Mouse (Mus musculus): ENCODE results near the gene Foxe3. TPM values are rescaled to one million over a fixed set of nuclear protein-coding genes. Genes with fewer than 3 reads are reported as not detected.

Gene Foxe3
- total and polyA plus RNA-seq, 3 experiments: not detected

- H3K27ac ChIP-seq (ENCODE audit: insufficient read depth, low read depth): no peak overlapping the region
- H3K36me3 ChIP-seq (replicated peaks in 1 of 2; ENCODE audit: control insufficient read depth in 1 of 2, insufficient read depth in 1 of 2, low read length in 1 of 2): no peaks in the 10 kb centered on the region
- H3K4me1 ChIP-seq (ENCODE audit: control insufficient read depth in 1 of 2, insufficient read depth in 2 of 2): peaks cover 8 to 13% of the 10 kb centered on the region in 2 experiments
- H3K4me2 ChIP-seq (ENCODE audit: insufficient read depth, low read depth, poor library complexity, severe bottlenecking): no peak overlapping the region
- in situ Hi-C loops (cut with MboI; ENCODE audit: low pct_ligation_motif_present, low pct_unique_long_range_greater_than_20kb, low sequenced_read_pairs): no loop called here
- H3K27me3 ChIP-seq (replicated peaks): peaks cover 9% of the 10 kb centered on the region
- H3K4me3 ChIP-seq (replicated peaks in 1 of 3; ENCODE audit: low read depth in 2 of 3, low read length in 2 of 3, poor library complexity in 1 of 3): no peak overlapping the region
- dilution Hi-C loops (cut with MboI; ENCODE audit: extremely low pct_ligation_motif_present, extremely low pct_unique_long_range_greater_than_20kb, low sequenced_read_pairs): no loop called here
- DNase-seq (ENCODE audit: extremely low read depth): peak; percentile 50
- no peak for TF ChIP-seq POLR2AphosphoS2 (IDR thresholded peaks at IDR 0.05; ENCODE audit: low read depth, low read length)
- TF ChIP-seq JUN (IDR thresholded peaks at IDR 0.05; ENCODE audit: insufficient read depth, low read depth, low read length): no peak
- TF ChIP-seq ETS1 (conservative IDR thresholded peaks at IDR 0.05; ENCODE audit: low read depth, low read length): no peak
- TF ChIP-seq ZC3H11A (IDR thresholded peaks at IDR 0.05; ENCODE audit: low read depth, low read length): no peak
- TF ChIP-seq MYC (IDR thresholded peaks at IDR 0.05; ENCODE audit: low read depth, low read length): peak; percentile 61; the same call in 1 of the 2 replicates
- TF ChIP-seq NRF1 (IDR thresholded peaks at IDR 0.05; ENCODE audit: low read depth, low read length): no peak
- no peak for TF ChIP-seq JUND (conservative IDR thresholded peaks at IDR 0.05; ENCODE audit: low read depth, low read length)
- TF ChIP-seq RCOR1 (conservative IDR thresholded peaks at IDR 0.05; ENCODE audit: low read depth, low read length): no peak
- TF ChIP-seq CHD1 (IDR thresholded peaks at IDR 0.05; ENCODE audit: low read depth, low read length): no peak
- no peak for TF ChIP-seq NELFE (IDR thresholded peaks at IDR 0.05; ENCODE audit: low read depth, low read length)
- no peak for TF ChIP-seq MAZ (IDR thresholded peaks at IDR 0.05; ENCODE audit: low read depth, low read length)
- no peak for TF ChIP-seq SMC3 (IDR thresholded peaks at IDR 0.05; ENCODE audit: low read depth, low read length)
- no peak for TF ChIP-seq SIN3A (IDR thresholded peaks at IDR 0.05; ENCODE audit: low read length)
- TF ChIP-seq ZMIZ1 (IDR thresholded peaks at IDR 0.05; ENCODE audit: low read depth, low read length): no peak
- no peak for TF ChIP-seq KAT2A (IDR thresholded peaks at IDR 0.05; ENCODE audit: insufficient replicate concordance, low read length)
- no peak for TF ChIP-seq CHD2 (IDR thresholded peaks at IDR 0.05; ENCODE audit: low read length)
- no peak for TF ChIP-seq MXI1 (IDR thresholded peaks at IDR 0.05; ENCODE audit: low read depth, low read length)
- TF ChIP-seq ZNF384 (IDR thresholded peaks at IDR 0.05; ENCODE audit: low read depth, low read length): no peak
- no peak for TF ChIP-seq ZKSCAN1 (IDR thresholded peaks at IDR 0.05; ENCODE audit: borderline replicate concordance, low read depth, low read length)
- no peak for TF ChIP-seq GABPA (IDR thresholded peaks at IDR 0.05; ENCODE audit: insufficient replicate concordance, low read depth, low read length)
- TF ChIP-seq POLR2A (IDR thresholded peaks at IDR 0.05; ENCODE audit: low read depth, low read length): no peak; the same call in 1 of the 2 replicates
- no peak for TF ChIP-seq MAX (IDR thresholded peaks at IDR 0.05; ENCODE audit: low read length)
- TF ChIP-seq USF1 (IDR thresholded peaks at IDR 0.05; ENCODE audit: low read depth, low read length): no peak
- no peak for TF ChIP-seq CTCF (conservative IDR thresholded peaks at IDR 0.05 in 1 of 2, IDR thresholded peaks at IDR 0.05 in 1 of 2; ENCODE audit: low read depth in 2 of 2, low read length in 2 of 2)
- no peak for TF ChIP-seq MEF2A (IDR thresholded peaks at IDR 0.05; ENCODE audit: borderline replicate concordance, low read depth, low read length)
- TF ChIP-seq TBP (conservative IDR thresholded peaks at IDR 0.05; ENCODE audit: low read depth, low read length): no peak
- peak; percentile 52; the same call in 1 of the 2 replicates for TF ChIP-seq ELF1 (IDR thresholded peaks at IDR 0.05; ENCODE audit: low read depth, low read length)
- TF ChIP-seq HCFC1 (IDR thresholded peaks at IDR 0.05; ENCODE audit: low read depth, low read length): no peak
- TF ChIP-seq RAD21 (IDR thresholded peaks at IDR 0.05; ENCODE audit: low read depth, low read length): no peak
- 0 out of 2 replicates have a peak, but pooled peaks have one; percentile 23 for TF ChIP-seq BHLHE40 (IDR thresholded peaks at IDR 0.05; ENCODE audit: low read depth, low read length)
- TF ChIP-seq IRF4 (IDR thresholded peaks at IDR 0.05; ENCODE audit: low read depth, low read length): peak; percentile 89
- TF ChIP-seq MAFK (IDR thresholded peaks at IDR 0.05; ENCODE audit: insufficient replicate concordance, low read length): no peak
- TF ChIP-seq PAX5 (IDR thresholded peaks at IDR 0.05; ENCODE audit: low read length): no peak
- TF ChIP-seq EP300 (IDR thresholded peaks at IDR 0.05; ENCODE audit: low read length): peak; percentile 73
- no peak for TF ChIP-seq TCF12 (IDR thresholded peaks at IDR 0.05; ENCODE audit: low read depth, low read length)
- no peak for TF ChIP-seq E2F4 (IDR thresholded peaks at IDR 0.05; ENCODE audit: insufficient replicate concordance, low read depth, low read length)
- no peak for TF ChIP-seq UBTF (IDR thresholded peaks at IDR 0.05; ENCODE audit: low read depth, low read length)
- TF ChIP-seq USF2 (conservative IDR thresholded peaks at IDR 0.05; ENCODE audit: low read depth, low read length): no peak
- no peak overlapping the region for H3K9ac ChIP-seq (ENCODE audit: insufficient read depth, low read depth)
- no peaks in the 10 kb centered on the region for H3K79me2 ChIP-seq (replicated peaks; ENCODE audit: control insufficient read depth, extremely low read depth, insufficient read depth, poor library complexity, severe bottlenecking)
- H3K9me3 ChIP-seq (replicated peaks; ENCODE audit: low read length): no peaks in the 10 kb centered on the region
These were observed 8.4 kb upstream of the Foxe3 start for GRCm38 (mm10) chr4:114934188-114934587.
